ENCODE assay signal across 8 mouse cellular contexts in the genomic region with DNA sequence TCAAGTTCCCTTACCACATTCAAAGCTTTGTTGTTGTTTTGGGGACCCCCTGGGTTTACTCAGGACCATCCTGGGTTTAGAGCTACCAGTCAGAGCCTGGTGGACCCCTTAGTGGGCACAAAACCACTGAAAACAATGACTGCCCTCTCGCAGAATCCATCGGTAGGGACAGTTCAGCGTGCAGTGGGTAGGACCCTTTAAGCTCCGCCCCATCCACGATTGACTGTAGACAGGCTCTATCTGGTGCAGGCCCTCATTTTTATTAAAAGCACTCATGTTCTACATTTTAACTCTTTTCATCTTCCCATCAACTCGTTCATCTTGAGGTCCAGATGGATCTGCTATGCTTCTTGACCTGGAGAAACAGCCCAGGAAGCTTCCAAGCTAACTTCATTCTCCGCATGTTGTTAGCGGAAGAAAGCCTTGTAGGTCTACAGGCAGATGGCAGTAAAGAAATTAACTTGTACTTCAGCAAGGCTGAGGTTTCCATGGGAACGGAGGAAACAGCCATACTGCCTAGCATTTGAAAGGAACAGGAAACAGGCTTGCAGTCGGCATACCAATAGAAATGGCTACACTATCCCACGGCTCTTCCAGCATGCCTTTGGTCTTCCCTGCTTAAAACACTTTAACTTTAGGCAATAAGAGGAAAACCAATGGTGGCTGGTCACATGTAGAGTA. TPM values are rescaled to one million over a fixed set of nuclear protein-coding genes. Genes with fewer than 3 reads are reported as not detected.
DNase-seq lines count a peak whose midpoint lies in the region; ATAC-seq lines count a peak whose summit lies in the region.

No protein-coding gene starts in this region.

- 46% methylated on average over 11 of the region's 11 CpGs for WGBS in intestine, embryonic 14.5 days
- WGBS in intestine, embryonic 16.5 days: 45% methylated on average over 11 of the region's 11 CpGs
- 15% methylated on average over 11 of the region's 11 CpGs for WGBS in hindbrain, embryonic 14.5 days
- WGBS in neural tube, embryonic 15.5 days: 12% methylated on average over 11 of the region's 11 CpGs

- H3K9me3 ChIP-seq in intestine, embryonic 14.5 days (ENCODE audit: control insufficient read depth, low read length): no peaks in the 10 kb centered on the region
- no peaks in the 10 kb centered on the region for H3K9me3 ChIP-seq in intestine, embryonic 16.5 days (ENCODE audit: control insufficient read depth, low read length)
- H3K9me3 ChIP-seq in hindbrain, embryonic 14.5 days (ENCODE audit: control insufficient read depth, low read length): no peaks in the 10 kb centered on the region
- H3K9me3 ChIP-seq in neural tube, embryonic 15.5 days (replicated peaks): no peaks in the 10 kb centered on the region

- no peak for DNase-seq in intestine, embryonic 14.5 days (ENCODE audit: low spot score)
- DNase-seq in embryo, embryonic 11 days: peak; percentile 89
- peak; percentile 82 for DNase-seq in hindbrain, embryonic 14.5 days (ENCODE audit: low spot score)
- DNase-seq in left cerebral cortex, adult 18-20 months (ENCODE audit: low spot score in 2 of 2): peak; percentile 50 to 65
- no peak for DNase-seq in natural killer cell, adult 2 months (ENCODE audit: low spot score in 2 of 2)
- no peak for DNase-seq in thymus, postnatal 10 days (ENCODE audit: low spot score in 2 of 2)

- H3K36me3 ChIP-seq in intestine, embryonic 14.5 days (ENCODE audit: control insufficient read depth, insufficient read depth, low read length): no peaks in the 10 kb centered on the region
- no peaks in the 10 kb centered on the region for H3K36me3 ChIP-seq in intestine, embryonic 16.5 days (ENCODE audit: control insufficient read depth, insufficient read depth, low read length)
- no peaks in the 10 kb centered on the region for H3K36me3 ChIP-seq in hindbrain, embryonic 14.5 days (replicated peaks; ENCODE audit: control insufficient read depth, insufficient read depth)
- H3K36me3 ChIP-seq in neural tube, embryonic 15.5 days: no peaks in the 10 kb centered on the region

- ATAC-seq in intestine, embryonic 14.5 days (replicated peaks; ENCODE audit: low FRiP score, low TSS enrichment, low read depth): 0 out of 2 replicates have a peak, but pooled peaks have one; percentile 62
- no peak for ATAC-seq in intestine, embryonic 16.5 days
- peak; percentile 94 for ATAC-seq in hindbrain, embryonic 14.5 days (ENCODE audit: low FRiP score)
- ATAC-seq in neural tube, embryonic 15.5 days (ENCODE audit: low FRiP score): peak; percentile 97

- H3K4me1 ChIP-seq in intestine, embryonic 14.5 days (replicated peaks; ENCODE audit: control insufficient read depth, insufficient read depth, low read length): no peaks in the 10 kb centered on the region; the same call in 1 of the 2 replicates
- no peaks in the 10 kb centered on the region for H3K4me1 ChIP-seq in intestine, embryonic 16.5 days (ENCODE audit: control insufficient read depth, insufficient read depth, low read length)
- peaks cover 11% of the 10 kb centered on the region for H3K4me1 ChIP-seq in hindbrain, embryonic 14.5 days (replicated peaks; ENCODE audit: control insufficient read depth, insufficient read depth, low read length)
- peaks cover 10% of the 10 kb centered on the region for H3K4me1 ChIP-seq in neural tube, embryonic 15.5 days

- H3K4me2 ChIP-seq in intestine, embryonic 14.5 days (ENCODE audit: low read length): no peak overlapping the region
- H3K4me2 ChIP-seq in intestine, embryonic 16.5 days (ENCODE audit: low read depth, low read length): no peak overlapping the region
- H3K4me2 ChIP-seq in hindbrain, embryonic 14.5 days (replicated peaks): peak overlapping the region; percentile 38
- H3K4me2 ChIP-seq in neural tube, embryonic 15.5 days: peak overlapping the region; percentile 46

- H3K27ac ChIP-seq in intestine, embryonic 14.5 days (ENCODE audit: low read depth): no peak overlapping the region
- H3K27ac ChIP-seq in intestine, embryonic 16.5 days (ENCODE audit: low read length): no peak overlapping the region
- H3K27ac ChIP-seq in hindbrain, embryonic 14.5 days: peak overlapping the region; percentile 62
- peak overlapping the region; percentile 67 for H3K27ac ChIP-seq in neural tube, embryonic 15.5 days (replicated peaks)

- H3K9ac ChIP-seq in intestine, embryonic 14.5 days (ENCODE audit: low read length): no peak overlapping the region
- H3K9ac ChIP-seq in intestine, embryonic 16.5 days (ENCODE audit: low read depth, low read length): no peak overlapping the region
- no peak overlapping the region for H3K9ac ChIP-seq in hindbrain, embryonic 14.5 days
- no peak overlapping the region for H3K9ac ChIP-seq in neural tube, embryonic 15.5 days (replicated peaks)

- H3K4me3 ChIP-seq in intestine, embryonic 14.5 days (ENCODE audit: low read depth, low read length): no peak overlapping the region
- H3K4me3 ChIP-seq in intestine, embryonic 16.5 days (ENCODE audit: low read length): no peak overlapping the region
- H3K4me3 ChIP-seq in hindbrain, embryonic 14.5 days (replicated peaks; ENCODE audit: low read length): no peak overlapping the region
- H3K4me3 ChIP-seq in neural tube, embryonic 15.5 days (replicated peaks): 0 out of 2 replicates have a peak overlapping the region, but pooled peaks have one; percentile 5

- H3K27me3 ChIP-seq in intestine, embryonic 14.5 days (replicated peaks; ENCODE audit: control insufficient read depth, insufficient read depth, low read length): no peaks in the 10 kb centered on the region
- no peaks in the 10 kb centered on the region for H3K27me3 ChIP-seq in intestine, embryonic 16.5 days (replicated peaks; ENCODE audit: control insufficient read depth, insufficient read depth, low read length)
- H3K27me3 ChIP-seq in hindbrain, embryonic 14.5 days (ENCODE audit: control insufficient read depth, insufficient read depth, low read length): no peaks in the 10 kb centered on the region
- no peaks in the 10 kb centered on the region for H3K27me3 ChIP-seq in neural tube, embryonic 15.5 days (replicated peaks)

RNA-seq across cellular contexts. Expression of gene Limch1, which starts 14.9 kb away (rescaled TPM):
- polyA plus RNA-seq in intestine, embryonic 14.5 days (2014; fragmentation: Nextera tagmentation; extraction: Ambion mirVana): 16.1 and 18.3 TPM in 2 replicates
- 7.5 and 8.5 TPM in 2 replicates for polyA plus RNA-seq in intestine, embryonic 16.5 days (2015; fragmentation: Nextera tagmentation; extraction: Ambion mirVana)
- polyA plus RNA-seq in hindbrain, embryonic 14.5 days (2014; fragmentation: Nextera tagmentation; extraction: Ambion mirVana): 58.6 and 60.1 TPM in 2 replicates
- 100 to 1,000 TPM; 120 to 123 TPM for total RNA-seq in left cerebral cortex, adult 18-20 months (2021)
- polyA plus RNA-seq in neural tube, embryonic 15.5 days (2015; fragmentation: Nextera tagmentation; extraction: Ambion mirVana): 62.0 and 63.7 TPM in 2 replicates

RNA-seq across cellular contexts. Expression of gene Uchl1, which starts 54.9 kb away (rescaled TPM):
- polyA plus RNA-seq in intestine, embryonic 14.5 days (2014; fragmentation: Nextera tagmentation; extraction: Ambion mirVana): 115 and 125 TPM in 2 replicates
- 75.0 and 89.7 TPM in 2 replicates for polyA plus RNA-seq in intestine, embryonic 16.5 days (2015; fragmentation: Nextera tagmentation; extraction: Ambion mirVana)
- 1,396 and 1,527 TPM in 2 replicates for polyA plus RNA-seq in hindbrain, embryonic 14.5 days (2014; fragmentation: Nextera tagmentation; extraction: Ambion mirVana)
- total RNA-seq in left cerebral cortex, adult 18-20 months (2021): 100 to 1,000 TPM; 871 to 967 TPM
- polyA plus RNA-seq in neural tube, embryonic 15.5 days (2015; fragmentation: Nextera tagmentation; extraction: Ambion mirVana): 1,207 and 1,502 TPM in 2 replicates

Comparison
In these comparisons a context has a peak if more than half of its experiments do, and no peak if none do; other contexts are left out.
1. DNase-seq: peak in embryo, embryonic 11 days (single experiment), hindbrain, embryonic 14.5 days (single experiment) and left cerebral cortex, adult 18-20 months (2 of 2); none in intestine, embryonic 14.5 days (single experiment), natural killer cell, adult 2 months (0 of 2) and thymus, postnatal 10 days (0 of 2).
2. H3K27ac ChIP-seq: peak in hindbrain, embryonic 14.5 days (single experiment) and neural tube, embryonic 15.5 days (single experiment); none in intestine, embryonic 14.5 days (single experiment) and intestine, embryonic 16.5 days (single experiment).
3. H3K4me2 ChIP-seq: peak in hindbrain, embryonic 14.5 days (single experiment) and neural tube, embryonic 15.5 days (single experiment); none in intestine, embryonic 14.5 days (single experiment) and intestine, embryonic 16.5 days (single experiment).